Mouse (Mus musculus) myocyte (in vitro differentiated cells): ENCODE measurements around the gene Pik3c2a. TPM values are rescaled to one million over a fixed set of nuclear protein-coding genes. Genes with fewer than 3 reads are reported as not detected.
A peak's percentile ranks its signal among the peaks of the same experiment; 100 is the strongest.
"Not testable (repeated sequence)": the region's sequence is repeated elsewhere in the genome, so short reads cannot be mapped to it uniquely, and the experiment has no call there.

ENCODE experiments used
- H3K27me3 ChIP-seq: one replicate; pipeline ENCODE4 v1.6.1; 2011; ENCODE audit not compliant: control insufficient read depth, insufficient read depth, insufficient read length
- H3K36me3 ChIP-seq: one replicate; pipeline ENCODE4 v1.6.1; 2011; ENCODE audit not compliant: control insufficient read depth, insufficient read depth
- H3K4me2 ChIP-seq: one replicate; pipeline ENCODE4 v1.6.1; 2011; ENCODE audit warnings: low read depth, control low read depth
- H3K4me3 ChIP-seq: one replicate; pipeline ENCODE4 v1.5.1; 2011; ENCODE audit warnings: mild to moderate bottlenecking, control low read depth, moderate library complexity
- H3K79me2 ChIP-seq: one replicate; pipeline ENCODE4 v1.6.1; 2011; ENCODE audit not compliant: control insufficient read depth, insufficient read depth
- H3ac ChIP-seq: one replicate; pipeline ENCODE4 v1.6.1; 2011; ENCODE audit not compliant: control insufficient read depth, insufficient read length
- CEBPB ChIP-seq: IDR thresholded peaks from 2 replicates; pipeline ENCODE4 v1.6.1; 2011; ENCODE audit warnings: mild to moderate bottlenecking, moderate library complexity; ENCODE audit not compliant: poor library complexity, insufficient read depth, severe bottlenecking
- E2F4 ChIP-seq: IDR thresholded peaks from one replicate; pipeline ENCODE4 v1.6.1; 2011; ENCODE audit warnings: mild to moderate bottlenecking, control low read depth, moderate library complexity; ENCODE audit not compliant: insufficient read depth
- MAX ChIP-seq: IDR thresholded peaks from one replicate; pipeline ENCODE4 v1.6.1; 2011; ENCODE audit warnings: low read depth, mild to moderate bottlenecking, control low read depth
- MYOD1 ChIP-seq, 3 experiments: IDR thresholded peaks; one replicate each; pipeline ENCODE4 v1.6.1; 2011; ENCODE audit warnings: control low read depth in 2 of 3, low read depth in 2 of 3, mild to moderate bottlenecking in 2 of 3, moderate library complexity in 1 of 3; ENCODE audit not compliant: insufficient read length in 2 of 3, control insufficient read depth in 1 of 3
- MYOG ChIP-seq, 3 experiments: IDR thresholded peaks; one replicate each; pipeline ENCODE4 v1.6.1; 2011; ENCODE audit warnings: control low read depth in 2 of 3, low read depth in 2 of 3, mild to moderate bottlenecking in 2 of 3; ENCODE audit not compliant: insufficient read length in 2 of 3, control insufficient read depth in 1 of 3, insufficient read depth in 1 of 3
- POLR2A ChIP-seq: IDR thresholded peaks from one replicate; pipeline ENCODE4 v1.6.1; 2011; ENCODE audit warnings: low read depth, mild to moderate bottlenecking, control low read depth, moderate library complexity; ENCODE audit not compliant: insufficient read length
- POLR2AphosphoS2 ChIP-seq: IDR thresholded peaks from one replicate; pipeline ENCODE4 v1.6.1; 2011; ENCODE audit warnings: low read depth, control low read depth; ENCODE audit not compliant: insufficient read length
- REST ChIP-seq: IDR thresholded peaks from one replicate; pipeline ENCODE4 v1.6.1; 2011; ENCODE audit warnings: mild to moderate bottlenecking, control low read depth, moderate library complexity; ENCODE audit not compliant: insufficient read depth, insufficient read length
- SRF ChIP-seq: IDR thresholded peaks from one replicate; pipeline ENCODE4 v1.6.1; 2011; ENCODE audit warnings: low read depth; ENCODE audit not compliant: control insufficient read depth, insufficient read length
- TCF12 ChIP-seq: IDR thresholded peaks from one replicate; pipeline ENCODE4 v1.6.1; 2011; ENCODE audit warnings: mild to moderate bottlenecking, control low read depth; ENCODE audit not compliant: poor library complexity, insufficient read depth, severe bottlenecking
- TCF3 ChIP-seq: IDR thresholded peaks from one replicate; pipeline ENCODE4 v1.6.1; 2011; ENCODE audit warnings: low read depth, control low read depth; ENCODE audit not compliant: insufficient read length
- USF1 ChIP-seq: IDR thresholded peaks from one replicate; pipeline ENCODE4 v1.6.1; 2011; ENCODE audit warnings: low read depth, mild to moderate bottlenecking, control low read depth, moderate library complexity
- polyA plus RNA-seq: library from polyadenylated mRNA; unstranded; fragments of >200 nt; fragmentation: generic; extraction: Trizol; gene quantifications from one replicate; pipeline ENCODE4 v1.2.1, GENCODE M21; 2012; ENCODE audit warnings: missing spikeins

Gene Pik3c2a
- polyA plus RNA-seq, 1 experiment = 2.0 TPM

GRCm38 (mm10) chr7:116425771-116426170, 17.5 kb downstream of the Pik3c2a start:
- Histone ChIP-seq H3K79me2 (peaks cover 85% of the 10 kb centered on the region), H3K4me2 (no peak overlapping the region), H3K27me3 (no peaks in the 10 kb centered on the region), H3K4me3 (no peak overlapping the region), H3ac (no peak overlapping the region), H3K36me3 (no peaks in the 10 kb centered on the region)
- TF ChIP-seq POLR2AphosphoS2 (no peak), MAX (no peak), TCF12 (no peak), USF1 (no peak), MYOG (IDR thresholded peaks at IDR 0.05; ENCODE audit: control insufficient read depth in 1 of 3, insufficient read depth in 1 of 3, insufficient read length in 2 of 3, low read depth in 2 of 3) (no peak), TCF3 (no peak)

- no peak for TF ChIP-seq TCF3
- no peak for TF ChIP-seq POLR2AphosphoS2
- TF ChIP-seq MYOD1 (IDR thresholded peaks at IDR 0.05; ENCODE audit: control insufficient read depth in 1 of 3, insufficient read length in 2 of 3, low read depth in 2 of 3) = no peak
- no peak for TF ChIP-seq SRF
- TF ChIP-seq USF1 = no peak
- TF ChIP-seq REST = no peak
- no peak for TF ChIP-seq CEBPB
- TF ChIP-seq E2F4 = no peak
- no peak for TF ChIP-seq MYOG (IDR thresholded peaks at IDR 0.05; ENCODE audit: control insufficient read depth in 1 of 3, insufficient read depth in 1 of 3, insufficient read length in 2 of 3, low read depth in 2 of 3)
- no peak for TF ChIP-seq MAX
- TF ChIP-seq TCF12 = no peak
- no peak for TF ChIP-seq POLR2A
- Histone ChIP-seq H3K79me2 (peaks cover 49% of the 10 kb centered on the region), H3K4me2 (no peak overlapping the region), H3K27me3 (no peaks in the 10 kb centered on the region), H3K4me3 (no peak overlapping the region), H3K36me3 (peaks cover 10% of the 10 kb centered on the region), H3ac (no peak overlapping the region)
These were observed 22.2 kb downstream of the Pik3c2a start for GRCm38 (mm10) chr7:116421081-116421480.

- Histone ChIP-seq H3K4me3 (no peak overlapping the region), H3K79me2 (peaks cover 76% of the 10 kb centered on the region), H3K36me3 (peaks cover 5% of the 10 kb centered on the region), H3K4me2 (peak overlapping the region; percentile 30), H3K27me3 (no peaks in the 10 kb centered on the region), H3ac (no peak overlapping the region)
- TF ChIP-seq POLR2AphosphoS2 = no peak
- no peak for TF ChIP-seq E2F4
These were observed 33.8 kb downstream of the Pik3c2a start for GRCm38 (mm10) chr7:116409438-116409837.

- Histone ChIP-seq H3K4me2 (no peak overlapping the region), H3K36me3 (peaks cover 8% of the 10 kb centered on the region), H3K27me3 (no peaks in the 10 kb centered on the region), H3K4me3 (no peak overlapping the region), H3K79me2 (peaks cover 9% of the 10 kb centered on the region), H3ac (no peak overlapping the region)
- TF ChIP-seq CEBPB (no peak), MYOG (IDR thresholded peaks at IDR 0.05; ENCODE audit: control insufficient read depth in 1 of 3, insufficient read depth in 1 of 3, insufficient read length in 2 of 3, low read depth in 2 of 3) (no peak), SRF (no peak), TCF12 (no peak), E2F4 (no peak), TCF3 (no peak), REST (no peak), MAX (no peak), POLR2AphosphoS2 (no peak)
These were observed 50.9 kb downstream of the Pik3c2a start for GRCm38 (mm10) chr7:116392329-116392728.

GRCm38 (mm10) chr7:116387389-116387788, 55.9 kb downstream of the Pik3c2a start:
- not testable (repeated sequence) for H3K4me3 ChIP-seq, H3K27me3 ChIP-seq, H3ac ChIP-seq, H3K4me2 ChIP-seq, H3K36me3 ChIP-seq, H3K79me2 ChIP-seq

- not testable (repeated sequence) for H3K4me2 ChIP-seq, H3K79me2 ChIP-seq, H3K36me3 ChIP-seq, H3K4me3 ChIP-seq, H3ac ChIP-seq, H3K27me3 ChIP-seq
These were observed 64.1 kb downstream of the Pik3c2a start for GRCm38 (mm10) chr7:116379181-116379580.
